Mouse (Mus musculus): ENCODE measurements around the gene Mosmo. TPM values are rescaled to one million over a fixed set of nuclear protein-coding genes. Genes with fewer than 3 reads are reported as not detected.

The Mosmo gene
- polyA plus RNA-seq (2015; fragmentation: Nextera tagmentation; extraction: Ambion mirVana), result 11.6 and 12.1 TPM in 2 replicates

DNA sequence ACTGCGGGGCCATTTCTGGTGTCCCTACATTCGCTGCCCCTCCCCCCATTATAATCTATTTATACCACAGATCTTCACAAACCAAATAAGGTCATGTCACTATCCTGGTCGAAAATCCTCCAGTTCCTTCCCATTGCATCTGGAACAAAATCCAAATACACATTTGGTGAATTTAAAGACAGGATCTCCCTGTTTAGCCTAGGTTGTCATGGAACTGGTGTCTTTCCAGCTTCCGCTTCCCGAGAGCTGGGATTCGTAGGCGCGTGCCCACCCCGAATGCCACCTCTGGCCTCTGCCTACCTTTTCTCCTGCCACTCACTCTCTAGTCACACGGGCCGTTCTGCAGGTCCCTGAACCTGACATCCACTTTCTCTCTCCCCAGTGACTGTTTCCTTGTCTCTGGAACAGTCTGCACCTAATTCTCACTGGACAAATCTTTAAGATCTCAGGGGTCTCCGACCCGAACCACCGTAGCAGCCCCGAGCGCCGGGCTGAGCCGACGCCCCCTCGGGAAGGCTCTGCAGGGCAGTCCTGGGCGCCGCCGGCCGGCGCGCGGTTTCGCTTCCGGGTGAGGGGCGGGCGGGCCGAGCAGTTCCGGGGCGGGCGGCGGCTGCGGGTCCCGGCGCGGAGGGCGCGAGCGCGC lies at the start of gene Mosmo:
Mosmo (plus strand) TSS at position 618 of the 643 bp plus-strand sequence.
- H3K36me3 ChIP-seq, result no peaks in the 10 kb centered on the region
- H3K4me2 ChIP-seq (replicated peaks), result peak within 1 kb of the TSS; percentile 77
- H3K27me3 ChIP-seq, result no peaks in the 10 kb centered on the region
- no peaks in the 10 kb centered on the region for H3K9me3 ChIP-seq (replicated peaks)
- under 1% methylated on average over 42 of the region's 44 CpGs for WGBS
- ATAC-seq (ENCODE audit: insufficient number of reproducible peaks, low FRiP score, low TSS enrichment, low read depth), result peak; percentile 91
- H3K9ac ChIP-seq, result peak within 1 kb of the TSS; percentile 79
- H3K27ac ChIP-seq (replicated peaks), result peak within 1 kb of the TSS; percentile 58
- H3K4me1 ChIP-seq, result peaks cover 24% of the 10 kb centered on the region
- peak within 1 kb of the TSS; percentile 85 for H3K4me3 ChIP-seq (replicated peaks)

DNA sequence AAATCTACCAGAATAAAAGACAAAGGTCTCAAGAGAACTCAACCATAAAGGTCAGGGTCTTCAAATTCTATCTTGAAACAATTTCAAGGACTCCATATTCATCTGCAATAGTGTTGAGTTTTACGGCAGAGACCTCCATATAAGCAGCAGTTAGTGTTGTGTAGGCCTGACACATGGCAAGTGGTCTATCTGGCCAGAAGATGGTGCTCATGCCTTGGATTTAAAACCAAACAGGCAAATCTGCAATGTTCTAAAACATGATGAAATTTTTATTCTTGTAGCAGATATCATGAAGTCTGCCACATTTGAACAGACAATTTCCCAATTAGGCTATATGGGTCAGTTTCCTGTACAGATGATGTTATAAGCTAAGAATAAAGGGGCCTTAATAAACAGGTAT lies 44.9 kb upstream of the Mosmo start:
- Histone ChIP-seq H3K9ac (no peak overlapping the region), H3K4me1 (peaks cover 20% of the 10 kb centered on the region), H3K9me3 (replicated peaks) (no peaks in the 10 kb centered on the region), H3K27ac (replicated peaks) (no peak overlapping the region), H3K4me2 (replicated peaks) (no peak overlapping the region), H3K4me3 (replicated peaks) (no peak overlapping the region), H3K27me3 (no peaks in the 10 kb centered on the region), H3K36me3 (peaks cover 2% of the 10 kb centered on the region)
- 67% methylated on average over 1 of the region's 1 CpGs for WGBS
- no peak for ATAC-seq (ENCODE audit: insufficient number of reproducible peaks, low FRiP score, low TSS enrichment, low read depth)

DNA sequence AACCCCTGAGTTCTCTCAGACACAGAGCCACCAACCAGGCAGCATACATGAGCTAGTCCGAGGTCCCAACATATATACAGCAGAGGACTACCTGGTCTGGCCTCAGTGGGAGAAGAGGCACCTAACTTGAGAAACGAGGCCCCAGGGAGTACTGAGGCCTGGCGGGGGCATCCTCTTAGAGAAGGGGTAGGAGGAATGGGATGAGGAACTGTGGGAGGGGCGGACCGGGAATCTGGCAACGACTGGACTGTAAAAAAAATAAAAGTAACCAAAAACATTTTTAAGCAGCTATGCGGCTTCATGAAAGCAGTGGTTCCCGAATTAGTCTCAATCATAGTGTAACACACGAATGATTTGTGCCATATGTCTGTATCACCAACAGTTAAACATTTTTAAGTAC lies 43.1 kb upstream of the Mosmo start:
- Histone ChIP-seq H3K4me3 (replicated peaks) (peak overlapping the region; percentile 94), H3K4me1 (peaks cover 20% of the 10 kb centered on the region), H3K27me3 (no peaks in the 10 kb centered on the region), H3K27ac (replicated peaks) (peak overlapping the region; percentile 94), H3K4me2 (replicated peaks) (peak overlapping the region; percentile 75), H3K36me3 (peaks cover 11% of the 10 kb centered on the region), H3K9ac (peak overlapping the region; percentile 87), H3K9me3 (replicated peaks) (no peaks in the 10 kb centered on the region)
- ATAC-seq (ENCODE audit: insufficient number of reproducible peaks, low FRiP score, low TSS enrichment, low read depth), result 0 out of 2 replicates have a peak, but pooled peaks have one; percentile 11
- WGBS, result 4% methylated on average over 9 of the region's 9 CpGs

DNA sequence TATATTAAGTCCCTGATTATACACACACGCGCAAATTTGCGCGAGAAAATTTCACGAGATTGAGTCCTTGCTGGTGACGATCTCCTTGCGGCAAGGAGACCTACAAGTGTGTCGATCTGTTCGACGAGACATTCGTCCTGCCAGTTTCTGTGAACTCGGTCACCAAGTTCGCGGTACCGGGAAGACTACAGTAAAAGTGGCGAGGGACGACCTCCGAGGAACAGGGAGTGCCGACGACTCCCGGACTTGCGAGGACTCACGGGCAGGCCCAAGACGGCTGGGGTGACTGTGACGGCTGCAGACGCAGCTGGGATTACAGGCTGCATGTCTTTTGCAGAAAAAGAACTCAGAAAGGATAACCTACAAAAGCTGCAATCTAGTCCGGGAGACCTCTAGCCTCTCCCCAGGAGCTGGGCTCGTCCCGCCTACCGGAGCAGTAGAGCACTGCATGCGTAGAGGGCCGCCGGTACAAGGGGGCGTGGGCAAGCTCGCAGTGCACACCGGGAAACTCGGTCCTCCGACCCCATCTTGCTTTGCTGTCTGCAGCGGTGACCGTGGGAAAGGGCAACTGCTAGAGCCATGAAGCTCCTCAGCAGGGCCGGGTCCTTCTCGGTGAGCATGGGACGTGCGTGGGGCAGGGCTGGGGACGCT lies 42.6 kb upstream of the Mosmo start, which contains the start of gene Uqcrc2:
Uqcrc2 (plus strand) TSS at position 466 of the 651 bp plus-strand sequence.
- Histone ChIP-seq H3K9ac (peak within 1 kb of the TSS; percentile 87), H3K4me1 (peaks cover 20% of the 10 kb centered on the region), H3K27me3 (no peaks in the 10 kb centered on the region), H3K27ac (replicated peaks) (peak within 1 kb of the TSS; percentile 94), H3K9me3 (replicated peaks) (no peaks in the 10 kb centered on the region), H3K36me3 (peaks cover 17% of the 10 kb centered on the region), H3K4me3 (replicated peaks) (peak within 1 kb of the TSS; percentile 94), H3K4me2 (replicated peaks) (peak within 1 kb of the TSS; percentile 75)
- WGBS, result under 1% methylated on average over 45 of the region's 45 CpGs
- peak; percentile 97 for ATAC-seq (ENCODE audit: insufficient number of reproducible peaks, low FRiP score, low TSS enrichment, low read depth)

DNA sequence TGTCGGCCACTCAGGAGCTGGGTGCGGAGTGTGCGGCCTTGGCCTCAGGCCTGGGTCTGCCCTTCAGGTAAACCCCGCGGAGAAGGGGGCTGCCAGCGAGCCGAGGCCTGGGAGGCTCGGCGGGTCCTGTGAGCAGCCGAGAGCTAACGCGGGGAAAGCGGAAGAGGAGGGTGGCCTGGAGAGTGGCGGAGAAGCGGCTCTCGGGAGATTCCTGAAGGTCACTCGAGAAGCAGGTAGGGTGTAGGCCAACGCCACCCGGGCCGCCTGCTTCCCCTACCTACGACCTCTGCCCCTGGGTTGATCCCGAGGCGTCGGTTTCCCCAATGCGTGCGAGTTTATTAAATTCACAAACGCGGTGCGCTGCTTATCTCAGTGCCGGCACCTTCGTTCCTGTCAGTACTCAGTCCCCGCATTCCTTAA lies 42.0 kb upstream of the Mosmo start:
- Histone ChIP-seq H3K27me3 (no peaks in the 10 kb centered on the region), H3K9ac (peak overlapping the region; percentile 87), H3K4me3 (replicated peaks) (peak overlapping the region; percentile 94), H3K9me3 (replicated peaks) (no peaks in the 10 kb centered on the region), H3K4me2 (replicated peaks) (peak overlapping the region; percentile 75), H3K36me3 (peaks cover 21% of the 10 kb centered on the region), H3K4me1 (peaks cover 20% of the 10 kb centered on the region), H3K27ac (replicated peaks) (peak overlapping the region; percentile 94)
- peak; percentile 65; the same call in 1 of the 2 replicates for ATAC-seq (ENCODE audit: insufficient number of reproducible peaks, low FRiP score, low TSS enrichment, low read depth)
- WGBS, result under 1% methylated on average over 32 of the region's 32 CpGs

DNA sequence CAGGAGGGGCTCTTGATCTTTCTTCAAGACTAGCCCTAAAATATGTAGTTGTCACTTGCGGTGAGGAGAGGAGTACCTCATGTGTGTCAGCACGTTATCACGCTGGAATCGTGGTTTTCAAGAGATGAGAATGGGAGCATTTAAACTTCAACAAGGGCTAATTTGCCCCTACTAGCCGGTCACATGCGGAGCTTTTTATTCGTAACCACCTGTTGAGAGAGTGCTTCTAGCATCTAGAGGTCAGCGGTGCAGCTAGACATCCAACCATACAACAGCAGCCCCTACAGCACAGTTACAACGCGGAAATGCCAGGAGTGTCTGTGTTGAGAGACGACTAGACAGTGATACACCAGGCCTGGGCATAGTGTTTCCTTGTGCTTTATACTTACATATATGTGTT lies 41.6 kb upstream of the Mosmo start:
- Histone ChIP-seq H3K36me3 (peaks cover 25% of the 10 kb centered on the region), H3K4me1 (peaks cover 20% of the 10 kb centered on the region), H3K9ac (peak overlapping the region; percentile 87), H3K4me3 (replicated peaks) (peak overlapping the region; percentile 94), H3K27me3 (no peaks in the 10 kb centered on the region), H3K4me2 (replicated peaks) (peak overlapping the region; percentile 75), H3K9me3 (replicated peaks) (no peaks in the 10 kb centered on the region), H3K27ac (replicated peaks) (peak overlapping the region; percentile 94; the same call in 1 of the 2 replicates)
- ATAC-seq (ENCODE audit: insufficient number of reproducible peaks, low FRiP score, low TSS enrichment, low read depth), result no peak
- WGBS, result under 1% methylated on average over 11 of the region's 11 CpGs

DNA sequence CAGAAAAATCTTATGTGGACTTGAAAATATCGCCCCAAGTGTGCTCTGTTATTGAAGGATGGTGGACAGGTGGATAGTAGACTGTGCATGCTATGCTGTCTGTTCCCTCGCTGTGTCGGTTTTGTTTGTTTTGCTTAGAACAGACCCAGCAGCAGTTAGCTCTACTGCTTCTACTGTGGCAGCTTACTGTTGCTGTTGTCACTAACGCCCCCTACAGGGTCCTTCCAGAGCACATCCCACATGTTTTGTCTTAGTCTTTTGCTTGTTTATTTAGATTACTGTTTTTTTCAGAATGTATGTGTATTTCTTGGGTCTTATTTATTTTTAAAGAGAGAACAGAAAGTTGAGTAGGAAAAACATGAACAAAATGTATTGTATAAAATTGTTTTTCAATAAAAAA lies 34.2 kb upstream of the Mosmo start:
- Histone ChIP-seq H3K27me3 (no peaks in the 10 kb centered on the region), H3K27ac (replicated peaks) (no peak overlapping the region), H3K9ac (no peak overlapping the region), H3K4me1 (no peaks in the 10 kb centered on the region), H3K4me2 (replicated peaks) (no peak overlapping the region), H3K36me3 (peaks cover 68% of the 10 kb centered on the region), H3K4me3 (replicated peaks) (no peak overlapping the region), H3K9me3 (replicated peaks) (no peaks in the 10 kb centered on the region)
- WGBS, result 69% methylated on average over 4 of the region's 4 CpGs
- no peak for ATAC-seq (ENCODE audit: insufficient number of reproducible peaks, low FRiP score, low TSS enrichment, low read depth)

DNA sequence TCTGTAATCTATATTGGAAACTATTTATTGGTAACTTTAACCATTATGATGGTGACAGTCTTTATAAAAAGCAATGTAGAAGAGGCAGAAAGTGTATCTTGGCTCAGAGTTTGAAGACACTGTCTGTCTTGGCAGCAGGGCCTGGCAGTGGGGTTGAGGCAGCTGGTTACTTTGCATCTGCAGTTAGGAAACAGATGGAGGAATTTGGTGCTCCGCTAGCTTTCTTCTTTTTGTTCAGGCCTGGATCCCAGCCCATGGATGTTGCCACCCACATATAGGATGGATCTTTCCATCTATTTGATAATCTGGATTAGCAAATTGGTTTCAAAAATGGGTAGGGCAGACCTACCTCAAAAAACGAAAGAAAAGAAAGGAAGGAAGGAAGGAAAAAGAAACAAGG lies 29.6 kb upstream of the Mosmo start:
- no peak overlapping the region for H3K27ac ChIP-seq (replicated peaks)
- H3K4me3 ChIP-seq (replicated peaks), result no peak overlapping the region
- H3K27me3 ChIP-seq, result no peaks in the 10 kb centered on the region
- H3K9me3 ChIP-seq (replicated peaks), result no peaks in the 10 kb centered on the region
- no peak for ATAC-seq (ENCODE audit: insufficient number of reproducible peaks, low FRiP score, low TSS enrichment, low read depth)
- H3K4me1 ChIP-seq, result no peaks in the 10 kb centered on the region
- no peak overlapping the region for H3K9ac ChIP-seq
- H3K36me3 ChIP-seq, result peaks cover 85% of the 10 kb centered on the region
- WGBS, result 85% methylated on average over 2 of the region's 2 CpGs
- H3K4me2 ChIP-seq (replicated peaks), result no peak overlapping the region

DNA sequence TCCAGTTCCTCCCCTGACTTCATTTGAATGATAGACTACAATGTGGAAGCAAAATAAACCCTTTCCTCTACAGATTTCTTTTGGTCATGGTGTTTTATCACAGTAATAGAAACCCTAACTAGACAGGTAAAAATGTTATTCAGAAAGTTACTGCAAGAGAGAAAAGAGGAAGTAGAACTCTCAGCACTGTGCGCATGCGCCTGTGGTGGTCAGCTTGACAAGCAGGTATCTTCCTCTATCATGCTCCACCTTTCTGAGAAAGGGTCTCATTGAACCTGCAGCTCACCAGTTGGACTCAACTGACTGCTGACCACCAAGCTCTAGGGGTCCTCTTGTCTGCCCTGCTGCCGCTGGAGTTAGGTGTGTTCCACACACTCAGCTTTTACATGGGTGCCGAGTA lies 15.3 kb upstream of the Mosmo start:
- H3K9me3 ChIP-seq (replicated peaks), result no peaks in the 10 kb centered on the region
- no peak for ATAC-seq (ENCODE audit: insufficient number of reproducible peaks, low FRiP score, low TSS enrichment, low read depth)
- no peaks in the 10 kb centered on the region for H3K4me1 ChIP-seq
- no peak overlapping the region for H3K4me2 ChIP-seq (replicated peaks)
- no peaks in the 10 kb centered on the region for H3K27me3 ChIP-seq
- no peak overlapping the region for H3K9ac ChIP-seq
- WGBS, result 89% methylated on average over 4 of the region's 4 CpGs
- no peak overlapping the region for H3K27ac ChIP-seq (replicated peaks)
- H3K4me3 ChIP-seq (replicated peaks), result no peak overlapping the region
- peaks cover 28% of the 10 kb centered on the region for H3K36me3 ChIP-seq

DNA sequence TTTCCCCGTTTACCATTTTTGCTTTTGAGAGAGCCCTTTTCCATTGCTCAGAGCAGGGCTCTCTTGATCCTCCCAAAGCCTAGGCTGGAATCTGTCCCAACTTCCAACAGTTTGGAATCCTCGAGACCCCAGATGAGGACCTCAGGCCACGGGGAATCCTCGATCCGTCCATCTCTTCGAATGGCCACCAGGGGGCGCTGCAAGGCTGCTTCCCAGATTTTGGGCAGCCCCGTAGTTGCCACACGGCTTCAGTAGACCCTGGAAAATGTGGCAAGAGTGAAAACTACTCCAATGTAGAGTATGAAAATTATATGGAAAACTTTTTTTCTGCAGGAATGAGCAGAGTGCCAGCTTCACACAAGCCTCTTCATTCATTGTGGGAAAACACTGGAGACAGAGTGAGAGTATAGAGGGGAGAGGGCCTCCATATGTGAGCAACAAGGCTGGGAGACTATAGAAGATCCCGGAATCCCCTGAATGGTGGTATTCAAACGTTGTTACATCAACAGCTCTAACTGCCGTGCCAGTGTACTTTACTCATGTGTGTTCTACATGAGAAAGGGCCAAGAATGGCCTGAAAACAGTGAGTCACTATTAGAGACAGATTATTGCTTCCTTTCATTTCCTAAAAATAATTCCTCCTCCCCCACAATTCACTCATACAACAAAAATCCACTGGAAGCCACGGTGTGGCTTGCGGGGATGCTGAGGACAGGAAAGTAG lies 7.1 kb upstream of the Mosmo start, which contains the start of gene Pdzd9:
Pdzd9 (minus strand) TSS at position 191 of the 723 bp plus-strand sequence.
- Histone ChIP-seq H3K4me3 (replicated peaks) (no peak within 1 kb of the TSS), H3K27ac (replicated peaks) (no peak within 1 kb of the TSS), H3K4me2 (replicated peaks) (peak within 1 kb of the TSS; percentile 22; the same call in 1 of the 2 replicates), H3K9me3 (replicated peaks) (no peaks in the 10 kb centered on the region), H3K4me1 (no peaks in the 10 kb centered on the region), H3K9ac (no peak within 1 kb of the TSS), H3K36me3 (no peaks in the 10 kb centered on the region), H3K27me3 (no peaks in the 10 kb centered on the region)
- no peak for ATAC-seq (ENCODE audit: insufficient number of reproducible peaks, low FRiP score, low TSS enrichment, low read depth)
- 19% methylated on average over 14 of the region's 14 CpGs for WGBS

DNA sequence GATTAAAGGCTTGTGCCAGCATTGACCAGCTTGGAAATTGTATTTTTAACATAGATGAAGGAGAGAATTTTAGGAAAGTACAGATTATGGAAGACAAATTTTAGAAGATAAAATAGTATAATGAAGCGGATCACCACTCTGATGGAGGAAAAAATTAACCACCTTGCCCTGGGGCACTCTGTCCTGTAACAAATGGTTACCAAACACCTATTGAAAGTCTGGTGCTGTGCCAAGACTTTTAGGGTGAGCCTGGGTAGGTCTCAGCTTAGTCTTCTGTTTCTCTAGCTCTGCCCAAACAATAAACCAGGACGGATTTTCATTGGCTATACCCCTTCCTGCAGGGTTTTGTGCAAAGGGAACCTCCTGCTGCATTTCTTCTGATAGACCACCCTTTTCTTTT lies 6.1 kb upstream of the Mosmo start:
- no peak overlapping the region for H3K27ac ChIP-seq (replicated peaks)
- 68% methylated on average over 2 of the region's 2 CpGs for WGBS
- no peaks in the 10 kb centered on the region for H3K27me3 ChIP-seq
- H3K4me1 ChIP-seq, result 0 out of 2 replicates have a peak, but pooled peaks cover under 1% of the 10 kb centered on the region
- no peaks in the 10 kb centered on the region for H3K9me3 ChIP-seq (replicated peaks)
- H3K36me3 ChIP-seq, result no peaks in the 10 kb centered on the region
- no peak for ATAC-seq (ENCODE audit: insufficient number of reproducible peaks, low FRiP score, low TSS enrichment, low read depth)
- no peak overlapping the region for H3K4me2 ChIP-seq (replicated peaks)
- H3K4me3 ChIP-seq (replicated peaks), result no peak overlapping the region
- no peak overlapping the region for H3K9ac ChIP-seq

Data from embryonic facial prominence, embryonic 15.5 days (tissue).